Mouse (Mus musculus): ENCODE results near the gene Twistnb. TPM values are rescaled to one million over a fixed set of nuclear protein-coding genes. Genes with fewer than 3 reads are reported as not detected.

Gene Twistnb
- polyA plus RNA-seq (2017; shearing (Covaris generic)): 112 TPM

GRCm38 (mm10) chr12:33429387-33430160 is at the start of gene Twistnb:
Gene Twistnb (plus strand): TSS chr12:33429635.

GRCm38 (mm10) chr12:33394804-33395623 is 34.4 kb upstream of the Twistnb start, which contains the start of gene Efcab10:
Gene Efcab10 (plus strand): TSS chr12:33394854.

Other genes starting within 250 kb of the Twistnb start
- not detected for gene Efcab10, start 34.8 kb upstream of the Twistnb start, polyA plus RNA-seq (2017; shearing (Covaris generic))

Data from naive thymus-derived CD4-positive, alpha-beta T cell, adult 5 months (primary cell).